Mouse (Mus musculus) neural tube, embryonic 11.5 days (tissue): ENCODE measurements at regions not wholly inside any gene's neighbourhood (a gene's known extent, or its start where the extent isn't known, plus 50 kb on each side); places are given as distances from the start of the nearest gene placed in this dataset.

Experiments used
- ATAC-seq: fragments of 200-750 bp; cut with Nextera tagmentation; 2 replicates; pipeline ENCODE4 v1.8.0; 2017; ENCODE audit warnings: moderate number of reproducible peaks, mild to moderate bottlenecking, moderate TSS enrichment, moderate library complexity; ENCODE audit not compliant: insufficient read depth, low FRiP score, low TSS enrichment
- DNase-seq: peaks from one replicate; pipeline ENCODE4 v3.0.0-alpha.2; 2015; ENCODE audit warnings: low spot score
- H3K27ac ChIP-seq: fragments of 300-500 bp; sonication (generic); 2 replicates; pipeline ENCODE4 v1.5.1; 2014; ENCODE audit warnings: low read depth, mild to moderate bottlenecking, low read length
- H3K27me3 ChIP-seq: fragments of 300-500 bp; sonication (generic); 2 replicates; pipeline ENCODE4 v1.6.1; 2014; ENCODE audit warnings: mild to moderate bottlenecking, low read length, mixed read lengths; ENCODE audit not compliant: control insufficient read depth, insufficient read depth
- H3K36me3 ChIP-seq: fragments of 300-500 bp; sonication (generic); 2 replicates; pipeline ENCODE4 v1.6.1; 2014; ENCODE audit warnings: mild to moderate bottlenecking, low read length, moderate library complexity, mixed read lengths; ENCODE audit not compliant: control insufficient read depth, insufficient read depth
- H3K4me1 ChIP-seq: fragments of 300-500 bp; sonication (generic); 2 replicates; pipeline ENCODE4 v1.6.1; 2014; ENCODE audit warnings: low read length, mixed read lengths; ENCODE audit not compliant: control insufficient read depth, insufficient read depth
- H3K4me2 ChIP-seq: fragments of 300-500 bp; sonication (generic); 2 replicates; pipeline ENCODE4 v1.6.1; 2014; ENCODE audit warnings: low read depth, mild to moderate bottlenecking, moderate library complexity
- H3K4me3 ChIP-seq: fragments of 300-500 bp; sonication (generic); 2 replicates; pipeline ENCODE4 v1.5.1; 2014; ENCODE audit warnings: low read depth, low read length
- H3K9ac ChIP-seq: fragments of 300-500 bp; sonication (generic); 2 replicates; pipeline ENCODE4 v1.6.1; 2014; ENCODE audit warnings: mild to moderate bottlenecking, low read length
- H3K9me3 ChIP-seq: fragments of 300-500 bp; sonication (generic); 2 replicates; pipeline ENCODE4 v1.6.1; 2016; ENCODE audit warnings: low read length; ENCODE audit not compliant: control insufficient read depth
- WGBS: fragments of 180-500 bp; shearing (Covaris S2); extraction: QIAGEN DNeasy Blood & Tissue Kit; methylation state at CpG from one replicate; pipeline ENCODE4 v1.1.7; 2014; 5-methylcytosine and 5-hydroxymethylcytosine counted together

DNA sequence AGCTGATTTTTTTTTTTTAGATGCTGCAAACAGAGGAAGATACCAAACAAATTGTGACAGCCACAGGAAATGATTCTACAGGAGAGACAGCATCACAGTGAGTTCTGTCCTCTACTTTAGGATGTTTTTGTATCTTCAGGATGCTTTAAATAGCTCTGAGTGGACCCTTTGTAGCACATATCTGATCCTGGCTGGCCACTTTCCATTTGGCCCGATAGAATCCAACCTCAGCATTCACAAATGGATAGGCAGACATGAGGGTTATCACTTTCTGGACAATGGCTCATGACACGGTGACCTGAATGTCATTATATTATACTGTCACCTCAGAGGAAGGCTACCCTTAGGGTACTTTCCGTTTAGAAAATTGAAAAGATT is 379.3 kb downstream of the Gm10295 start:
- H3K9ac ChIP-seq = no peak overlapping the region
- H3K4me3 ChIP-seq = no peak overlapping the region
- DNase-seq (no peak), ATAC-seq (no peak)
- H3K9me3 ChIP-seq = no peaks in the 10 kb centered on the region
- no peak overlapping the region for H3K4me2 ChIP-seq
- no peaks in the 10 kb centered on the region for H3K27me3 ChIP-seq
- peak overlapping the region; percentile 40; the same call in 1 of the 2 replicates for H3K27ac ChIP-seq
- peaks cover 9% of the 10 kb centered on the region; the same call in 1 of the 2 replicates for H3K4me1 ChIP-seq
- WGBS = 29% methylated on average over 3 of the region's 3 CpGs
- H3K36me3 ChIP-seq = no peaks in the 10 kb centered on the region

DNA sequence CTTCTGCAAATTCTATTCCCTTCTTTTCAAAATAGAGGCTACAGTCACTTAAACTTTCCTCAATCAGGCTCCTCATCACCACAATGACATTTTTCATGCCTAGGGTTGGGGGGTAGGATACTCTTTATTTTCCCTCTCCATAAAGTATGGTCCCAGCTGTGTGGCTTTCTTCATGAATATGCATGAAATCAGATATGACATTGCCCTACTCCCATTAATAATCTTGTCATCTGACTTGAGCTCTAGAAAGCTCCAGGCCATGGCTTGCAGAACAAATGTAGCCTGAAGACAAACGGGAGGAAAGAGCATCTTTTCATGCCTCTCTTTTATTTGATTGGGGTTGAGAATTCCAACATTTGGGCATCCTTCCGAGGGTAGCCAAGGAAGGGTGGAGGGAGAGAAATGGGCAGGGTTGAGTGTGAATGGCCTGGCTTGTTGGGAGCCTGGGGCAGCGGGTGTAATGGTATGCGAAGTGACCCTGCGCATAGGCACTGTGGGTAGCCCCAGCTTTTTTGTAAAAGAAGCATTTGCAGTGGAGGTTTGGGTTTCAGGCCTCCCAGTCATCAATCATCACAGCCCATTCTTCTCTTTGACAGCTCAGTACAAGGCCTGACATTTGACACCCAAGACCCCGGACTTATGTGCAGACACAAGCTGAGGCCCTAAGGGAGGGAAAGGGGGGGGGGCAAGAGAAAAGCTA is 379.8 kb downstream of the Gm10295 start:
- H3K36me3 ChIP-seq = no peaks in the 10 kb centered on the region
- peaks cover 9% of the 10 kb centered on the region; the same call in 1 of the 2 replicates for H3K4me1 ChIP-seq
- no peaks in the 10 kb centered on the region for H3K9me3 ChIP-seq
- WGBS = 9% methylated on average over 6 of the region's 6 CpGs
- no peak overlapping the region for H3K9ac ChIP-seq
- H3K27me3 ChIP-seq = no peaks in the 10 kb centered on the region
- no peak overlapping the region for H3K4me2 ChIP-seq
- no peak overlapping the region for H3K4me3 ChIP-seq
- peak overlapping the region; percentile 40 for H3K27ac ChIP-seq
- DNase-seq (peak; percentile 51), ATAC-seq (peak; percentile 53; the same call in 1 of the 2 replicates)

DNA sequence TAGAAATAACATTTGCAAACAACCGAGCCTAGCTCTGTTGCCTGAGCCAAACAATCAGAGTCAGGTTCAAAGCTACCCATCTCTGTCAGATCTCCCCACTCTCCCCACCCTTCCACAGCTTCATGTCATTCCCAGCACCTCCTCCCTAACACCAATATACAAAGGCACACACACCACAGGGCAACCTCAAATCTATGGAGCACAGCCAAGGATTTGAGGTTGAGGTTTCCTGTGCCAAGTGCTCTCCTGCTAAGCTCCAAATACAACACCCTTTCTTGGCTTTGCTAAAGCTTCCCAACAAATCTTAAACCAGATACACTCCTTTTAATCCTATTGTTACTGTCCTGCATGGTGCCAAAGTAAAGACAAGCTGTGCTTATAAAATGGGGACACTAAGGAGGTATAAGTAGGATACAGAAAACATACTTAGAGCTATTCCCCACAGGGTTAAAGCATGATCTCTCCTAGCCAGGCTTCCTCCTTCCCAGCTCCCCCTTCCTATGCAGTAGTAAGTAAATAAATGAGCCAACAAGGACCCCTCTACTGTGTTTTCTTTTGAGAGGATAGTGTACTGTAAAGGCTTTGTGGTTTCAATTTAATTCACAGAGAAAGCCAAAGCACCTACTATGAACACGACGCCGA is 398.8 kb downstream of the Gm10295 start:
- H3K27me3 ChIP-seq = no peaks in the 10 kb centered on the region
- no peak overlapping the region for H3K4me3 ChIP-seq
- no peak overlapping the region for H3K27ac ChIP-seq
- DNase-seq = no peak
- no peak for ATAC-seq
- H3K36me3 ChIP-seq = no peaks in the 10 kb centered on the region
- H3K4me2 ChIP-seq = no peak overlapping the region
- H3K9ac ChIP-seq = no peak overlapping the region
- no peaks in the 10 kb centered on the region for H3K4me1 ChIP-seq
- 82% methylated on average over 4 of the region's 4 CpGs for WGBS
- H3K9me3 ChIP-seq = no peaks in the 10 kb centered on the region

DNA sequence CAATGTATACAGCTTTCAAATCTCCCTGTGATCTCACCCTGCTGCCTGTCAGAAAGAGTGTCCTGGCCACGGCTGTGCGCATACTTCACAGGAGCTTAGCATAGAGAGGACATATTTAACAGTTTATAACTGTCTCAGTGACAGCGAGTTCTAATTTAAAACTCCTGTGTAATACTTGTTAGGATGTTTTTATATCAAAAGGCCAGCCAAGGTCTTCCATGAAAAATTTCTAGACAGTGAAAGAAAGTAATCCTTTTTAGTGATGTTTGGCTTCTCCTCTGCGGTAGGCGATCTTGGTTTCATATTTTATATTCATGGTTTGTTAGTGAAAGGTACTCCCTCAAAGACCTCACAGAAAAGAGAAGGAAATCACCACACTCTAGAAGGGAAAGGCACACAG is 403.0 kb downstream of the Gm10295 start:
- WGBS = 74% methylated on average over 5 of the region's 5 CpGs
- Histone ChIP-seq H3K4me1 (no peaks in the 10 kb centered on the region), H3K4me2 (no peak overlapping the region), H3K36me3 (no peaks in the 10 kb centered on the region), H3K4me3 (no peak overlapping the region), H3K9me3 (no peaks in the 10 kb centered on the region), H3K9ac (no peak overlapping the region), H3K27me3 (no peaks in the 10 kb centered on the region), H3K27ac (no peak overlapping the region)
- DNase-seq = no peak
- no peak for ATAC-seq

DNA sequence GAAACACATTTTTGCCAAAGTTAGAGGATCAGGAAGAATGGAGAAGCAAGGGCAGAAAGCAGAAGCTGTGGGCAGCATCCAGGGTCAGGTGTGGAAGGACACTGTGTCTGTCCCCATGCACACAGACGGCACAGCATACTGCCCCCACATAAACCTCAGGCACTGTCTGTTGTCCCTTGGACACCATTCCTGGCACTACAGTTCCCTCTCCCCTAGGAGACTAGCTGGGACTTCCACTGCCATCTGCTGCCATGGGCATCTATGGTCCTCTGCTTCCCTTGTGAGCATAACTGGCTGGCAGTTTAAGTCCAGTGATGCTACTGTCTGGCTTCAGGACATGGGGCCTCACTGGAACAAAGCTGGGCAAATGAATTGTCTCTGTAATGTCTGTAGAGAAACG is 405.0 kb downstream of the Gm10295 start:
- no peak overlapping the region for H3K27ac ChIP-seq
- no peak overlapping the region for H3K9ac ChIP-seq
- no peak overlapping the region for H3K4me3 ChIP-seq
- ATAC-seq (no peak), DNase-seq (no peak)
- H3K9me3 ChIP-seq = no peaks in the 10 kb centered on the region
- H3K4me1 ChIP-seq = no peaks in the 10 kb centered on the region
- H3K4me2 ChIP-seq = no peak overlapping the region
- 68% methylated on average over 2 of the region's 2 CpGs for WGBS
- no peaks in the 10 kb centered on the region for H3K36me3 ChIP-seq
- no peaks in the 10 kb centered on the region for H3K27me3 ChIP-seq

DNA sequence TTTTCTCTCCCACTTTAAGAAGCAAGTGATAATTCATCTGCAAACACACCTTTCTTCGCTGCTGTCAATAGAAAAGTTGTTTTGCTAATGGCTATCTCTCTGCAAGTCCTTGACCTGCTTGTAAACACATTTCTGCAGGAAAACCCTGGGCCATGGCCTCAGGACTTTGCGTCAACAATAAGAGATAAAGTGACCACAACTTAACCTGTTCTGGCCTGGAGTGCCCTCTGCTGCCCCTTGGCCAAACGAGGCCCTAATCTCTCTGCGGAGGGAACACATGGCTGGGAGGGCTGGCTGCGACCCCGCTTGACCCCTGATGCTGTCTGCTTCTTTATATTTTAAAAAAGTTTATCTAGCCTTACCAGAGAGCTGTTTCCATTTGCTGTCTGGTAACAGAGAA is 420.4 kb downstream of the Gm10295 start:
- no peak for ATAC-seq
- no peaks in the 10 kb centered on the region for H3K27me3 ChIP-seq
- H3K27ac ChIP-seq = no peak overlapping the region
- no peak overlapping the region for H3K4me2 ChIP-seq
- H3K9ac ChIP-seq = no peak overlapping the region
- no peak overlapping the region for H3K4me3 ChIP-seq
- DNase-seq = no peak
- peaks cover 8% of the 10 kb centered on the region for H3K4me1 ChIP-seq
- no peaks in the 10 kb centered on the region for H3K36me3 ChIP-seq
- 14% methylated on average over 6 of the region's 6 CpGs for WGBS
- no peaks in the 10 kb centered on the region for H3K9me3 ChIP-seq

DNA sequence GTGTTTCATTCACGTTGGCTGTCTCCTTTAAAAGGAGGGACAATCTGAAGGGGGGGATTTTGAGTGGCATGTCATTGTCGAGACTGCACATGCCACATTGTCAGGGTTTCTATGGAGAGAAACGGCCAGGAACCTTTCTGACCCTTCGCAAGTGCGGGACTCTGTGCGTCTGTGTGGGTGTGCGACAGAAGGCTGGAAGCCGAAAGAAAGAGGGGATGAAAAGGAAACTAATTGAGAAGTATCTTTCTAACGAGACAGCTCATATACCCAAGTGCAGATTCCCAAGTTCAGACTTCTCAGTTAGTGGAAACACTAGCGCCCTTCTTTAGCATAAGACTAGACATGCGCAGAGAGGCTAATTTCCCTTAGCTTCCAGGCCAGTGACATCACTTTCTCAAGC is 421.4 kb downstream of the Gm10295 start:
- no peak overlapping the region for H3K9ac ChIP-seq
- WGBS = 37% methylated on average over 11 of the region's 11 CpGs
- H3K36me3 ChIP-seq = no peaks in the 10 kb centered on the region
- ATAC-seq (peak; percentile 79), DNase-seq (peak; percentile 64)
- no peak overlapping the region for H3K27ac ChIP-seq
- no peaks in the 10 kb centered on the region for H3K9me3 ChIP-seq
- H3K4me1 ChIP-seq = peaks cover 8% of the 10 kb centered on the region
- H3K4me3 ChIP-seq = no peak overlapping the region
- H3K27me3 ChIP-seq = no peaks in the 10 kb centered on the region
- H3K4me2 ChIP-seq = no peak overlapping the region

DNA sequence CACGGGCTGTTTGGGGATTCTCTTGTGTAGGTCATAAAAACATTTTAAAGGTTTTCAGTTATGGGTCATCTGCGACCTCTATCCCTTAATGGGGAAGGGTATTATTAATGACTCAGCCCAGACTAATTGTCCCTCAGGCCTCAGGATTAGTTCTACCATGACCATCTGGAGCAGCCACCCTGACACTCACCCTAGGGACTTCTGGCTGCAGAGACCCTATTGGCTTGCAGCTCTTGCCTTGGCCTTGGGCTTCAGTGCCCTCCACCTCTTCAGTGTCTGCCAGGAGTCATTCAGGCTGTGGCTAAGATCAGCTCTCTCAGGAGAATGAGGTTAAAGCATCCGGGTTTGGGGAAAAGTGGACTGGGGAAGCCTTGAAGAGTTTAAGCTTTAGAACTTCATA is 423.3 kb downstream of the Gm10295 start:
- Histone ChIP-seq H3K9ac (no peak overlapping the region), H3K36me3 (no peaks in the 10 kb centered on the region), H3K4me1 (peaks cover 8% of the 10 kb centered on the region), H3K27ac (no peak overlapping the region), H3K4me2 (no peak overlapping the region), H3K4me3 (no peak overlapping the region), H3K27me3 (no peaks in the 10 kb centered on the region), H3K9me3 (no peaks in the 10 kb centered on the region)
- DNase-seq (no peak), ATAC-seq (no peak)
- WGBS = 53% methylated on average over 3 of the region's 3 CpGs

DNA sequence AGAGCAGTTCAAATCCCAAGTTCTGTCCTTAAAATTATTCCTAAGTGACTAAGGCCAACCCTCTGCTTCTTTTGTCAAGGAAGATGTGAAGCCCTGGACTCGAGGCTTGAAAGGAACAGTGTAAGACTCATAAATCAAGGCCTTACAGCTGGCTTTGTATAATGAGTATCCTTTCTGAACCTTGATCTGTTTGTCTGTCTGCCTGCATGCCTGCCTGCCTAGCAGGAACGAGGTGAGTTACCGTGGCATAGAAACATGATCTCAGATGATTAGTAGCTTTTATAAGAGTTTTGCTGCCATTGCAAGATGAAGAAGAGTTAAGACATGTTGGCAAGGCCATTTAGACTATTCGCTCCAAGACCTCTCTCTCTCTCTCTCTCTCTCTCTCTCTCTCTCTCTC is 434.3 kb downstream of the Gm10295 start:
- no peak overlapping the region for H3K4me2 ChIP-seq
- H3K36me3 ChIP-seq = no peaks in the 10 kb centered on the region
- no peaks in the 10 kb centered on the region for H3K27me3 ChIP-seq
- H3K9me3 ChIP-seq = no peaks in the 10 kb centered on the region
- no peak for DNase-seq
- no peaks in the 10 kb centered on the region for H3K4me1 ChIP-seq
- no peak for ATAC-seq
- no peak overlapping the region for H3K9ac ChIP-seq
- whole genome bisulfite sequencing = 43% methylated on average over 4 of the region's 4 CpGs
- H3K4me3 ChIP-seq = no peak overlapping the region
- H3K27ac ChIP-seq = no peak overlapping the region
